Mouse (Mus musculus) telencephalon, adult 2 months (tissue): Measurements from ENCODE around the gene Olfr364-ps1.

Source experiments
- DNase-seq: peaks from one replicate; pipeline ENCODE4 v3.0.0-alpha.2; 2011; ENCODE audit warnings: low read depth, low spot score

The Olfr364-ps1 gene

GRCm38 (mm10) chr2:37139022-37139421, at the start of gene Olfr364-ps1:
Gene Olfr364-ps1 (plus strand): TSS chr2:37139322.
- no peak for DNase-seq

GRCm38 (mm10) chr2:37117810-37118209, 21.3 kb upstream of the Olfr364-ps1 start, which contains the start of gene Olfr362:
Gene Olfr362 (minus strand): TSS chr2:37117910.
- DNase-seq, result no peak

DNA sequence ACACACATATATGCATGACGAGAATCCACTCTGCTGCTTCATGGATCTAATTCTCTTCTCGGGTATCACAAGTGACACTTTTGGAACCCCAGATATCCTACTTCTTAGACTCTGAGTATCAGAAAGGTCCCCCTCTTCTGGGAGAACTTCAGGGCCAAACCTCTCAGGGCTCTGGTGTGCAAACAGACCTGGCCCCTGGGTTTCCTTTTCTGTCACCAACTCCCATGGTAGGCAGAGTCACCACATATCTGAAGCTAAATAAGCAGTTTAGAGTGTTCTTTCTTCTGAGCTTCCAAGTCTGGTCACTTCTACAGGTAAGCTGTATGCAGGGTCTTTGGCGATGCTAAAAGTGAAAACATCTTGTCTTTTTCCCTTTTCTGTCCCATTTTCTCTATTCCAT, 48.8 kb downstream of the Olfr364-ps1 start, which contains the start of gene Olfr365:
Gene Olfr365, plus strand, starts transcription at position 301 of the 400 bp plus-strand sequence.
- no peak for DNase-seq
